Mouse (Mus musculus): ENCODE measurements around the gene Paxbp1.

The Paxbp1 gene

DNA sequence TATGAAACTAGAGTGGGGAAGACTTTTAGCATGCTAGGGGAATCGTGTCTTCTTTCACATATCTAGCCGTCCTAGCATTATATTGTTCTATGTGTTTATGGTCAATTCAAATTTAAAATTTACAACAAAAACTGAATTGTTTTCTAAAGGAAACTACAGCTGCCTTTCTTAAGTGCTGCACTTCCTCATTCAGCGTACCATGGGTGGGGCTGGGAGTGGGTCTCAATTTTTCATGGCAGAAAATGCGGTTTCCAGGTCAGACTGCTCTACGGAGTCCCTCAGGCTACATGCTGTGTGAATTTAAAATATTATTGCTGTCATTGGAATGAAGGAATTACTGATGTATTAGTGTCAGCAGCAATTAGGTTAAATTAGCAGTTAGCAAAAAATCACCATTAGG, 48.8 kb downstream of the Paxbp1 start:
- no peak for DNase-seq

DNA sequence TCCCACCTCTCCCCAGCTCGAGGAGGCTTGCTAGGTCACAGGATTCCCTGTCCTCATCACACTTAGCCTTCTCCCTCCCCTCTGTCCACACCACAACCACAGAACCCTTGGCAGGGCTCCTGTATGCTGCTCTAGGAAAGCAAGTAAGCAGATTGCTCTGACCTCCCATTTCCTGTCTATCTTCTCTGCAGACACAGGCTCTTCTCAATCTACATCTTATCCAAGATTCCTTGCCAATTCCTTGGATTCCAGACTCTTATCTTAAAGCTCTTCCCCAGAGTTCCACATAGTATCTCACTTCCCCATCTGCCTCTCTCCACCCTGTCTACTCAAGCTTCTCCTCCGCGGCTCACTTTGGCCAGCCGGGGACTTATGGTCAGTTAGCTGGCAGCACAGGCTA, 49.3 kb downstream of the Paxbp1 start:
- no peak for DNase-seq

DNA sequence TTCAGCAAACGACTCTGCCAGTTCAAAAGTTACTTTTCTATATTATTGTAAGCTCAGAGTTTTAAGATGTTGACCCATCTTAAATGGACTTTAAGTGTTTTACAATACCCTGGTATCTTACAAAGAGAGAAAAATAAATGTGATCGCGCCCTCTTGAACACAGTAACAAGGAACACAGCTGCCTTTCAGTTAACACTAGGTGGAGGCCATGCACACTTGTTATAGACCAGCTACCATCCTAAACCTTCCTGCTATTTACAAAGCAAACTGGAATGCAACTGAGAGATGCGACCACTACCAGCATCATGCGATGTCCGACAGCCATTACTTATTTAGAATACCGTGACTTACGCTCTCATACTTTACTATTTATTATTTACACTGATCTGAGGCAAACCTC, 55.2 kb downstream of the Paxbp1 start:
- no peak for DNase-seq

DNA sequence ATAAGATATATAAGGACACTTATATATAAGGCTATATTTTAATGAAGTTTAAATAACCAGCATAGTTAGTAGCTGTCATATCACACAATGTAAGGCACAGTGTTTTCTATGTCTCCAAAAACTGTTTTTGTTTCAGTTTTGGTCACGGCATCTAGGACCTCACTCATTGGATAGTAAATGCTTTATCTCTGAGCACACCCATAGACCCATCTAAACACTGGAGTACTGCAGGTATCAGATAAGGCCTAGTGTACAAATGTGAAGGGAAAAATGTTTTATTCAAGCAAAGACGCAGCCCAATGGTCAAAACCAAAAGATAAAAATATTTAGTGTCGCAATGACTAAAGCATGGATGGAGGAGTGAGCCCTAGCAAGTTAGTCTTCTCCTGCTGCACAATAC, 55.7 kb downstream of the Paxbp1 start:
- no peak for DNase-seq

DNA sequence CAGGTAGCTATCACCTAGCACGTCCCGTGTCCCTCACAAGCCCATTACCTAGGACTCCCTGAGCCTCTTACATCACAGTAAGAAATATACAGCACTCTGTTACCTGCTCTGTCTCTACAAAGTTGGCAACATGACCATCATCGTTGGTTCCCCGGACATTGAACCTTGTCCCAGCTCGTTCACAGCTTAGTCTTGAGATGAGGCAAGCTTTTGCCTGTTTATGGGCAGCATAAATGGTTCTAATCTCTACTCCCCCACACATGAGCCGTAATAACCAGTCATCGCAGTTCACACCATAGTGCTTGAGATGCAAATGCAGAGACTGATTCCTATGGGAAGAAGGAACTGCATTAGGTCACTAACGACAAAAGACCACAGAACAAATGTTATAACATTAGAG, 56.3 kb downstream of the Paxbp1 start:
- DNase-seq = no peak

DNA sequence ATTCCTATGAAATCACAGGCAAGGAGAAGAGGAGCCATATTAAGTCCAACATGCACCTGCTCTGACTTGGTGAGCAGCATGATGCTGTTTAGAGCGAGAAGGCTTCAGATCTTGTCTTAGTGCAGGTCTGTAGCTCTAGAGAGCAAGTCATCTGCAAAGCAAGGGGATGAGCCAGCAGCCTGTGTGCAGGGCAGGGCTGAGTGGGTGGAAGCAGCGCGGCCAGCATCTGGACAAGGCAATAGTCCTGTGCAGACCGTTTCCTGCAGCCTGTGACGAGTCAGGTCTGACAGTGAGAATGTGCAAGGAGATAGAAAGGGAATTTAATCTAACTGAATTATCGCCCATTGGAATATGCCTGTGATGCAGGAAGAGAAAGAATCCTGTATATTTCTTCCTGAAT, 73.3 kb downstream of the Paxbp1 start:
- no peak for DNase-seq

DNA sequence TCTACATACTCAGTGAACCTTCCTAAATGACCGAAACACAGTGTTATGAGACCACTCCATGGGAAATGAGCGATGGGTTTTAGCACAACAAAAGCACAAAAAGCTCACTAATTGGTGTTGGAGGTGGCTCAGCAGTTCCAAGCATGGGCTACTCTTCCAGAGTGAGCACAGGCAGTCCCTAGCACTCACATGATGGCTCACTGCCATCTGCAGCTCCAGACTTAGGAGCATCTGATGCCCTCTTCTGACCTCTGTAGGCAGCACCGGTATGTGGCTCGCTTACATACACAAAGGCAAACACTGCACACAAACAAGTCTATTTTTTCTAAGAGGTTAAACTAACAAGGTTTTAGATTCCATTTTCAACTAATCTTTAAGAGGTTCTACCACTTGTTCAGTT, 78.1 kb downstream of the Paxbp1 start:
- no peak for DNase-seq

DNA sequence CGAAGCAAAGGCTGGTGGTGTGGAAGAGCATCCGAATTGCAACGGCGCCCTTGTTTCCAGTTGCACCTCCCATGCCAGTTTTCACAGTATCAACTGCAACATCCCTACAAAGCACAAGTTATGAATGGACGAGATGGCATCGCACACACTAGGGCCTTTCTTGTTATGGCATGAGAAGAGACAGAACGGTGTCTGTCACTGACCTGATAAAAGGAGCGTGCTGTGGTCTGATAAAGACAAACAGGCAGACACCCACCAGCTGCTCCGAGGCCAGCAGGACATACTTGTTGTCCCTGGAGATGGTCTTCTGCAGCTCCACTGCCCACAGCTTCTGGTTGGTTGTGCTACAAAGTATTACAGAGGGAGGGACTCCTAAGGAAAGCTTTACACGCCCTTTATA, 80.0 kb downstream of the Paxbp1 start:
- no peak for DNase-seq
